Mouse (Mus musculus) adrenal gland, postnatal 10 days (tissue): ENCODE measurements at regions not wholly inside any gene's neighbourhood (a gene's known extent, or its start where the extent isn't known, plus 50 kb on each side); places are given as distances from the start of the nearest gene placed in this dataset.

Experiments
- DNase-seq: peaks from one replicate; pipeline ENCODE4 v3.0.0; 2021; ENCODE audit warnings: mixed read lengths

GRCm38 (mm10) chr13:34462206-34462807 is 117.3 kb upstream of the Slc22a23 start:
- DNase-seq: peak; percentile 15

GRCm38 (mm10) chr13:34460969-34461368 is 116.0 kb upstream of the Slc22a23 start:
- no peak for DNase-seq

GRCm38 (mm10) chr13:34456051-34456450 is 111.1 kb upstream of the Slc22a23 start:
- no peak for DNase-seq

- DNase-seq: peak; percentile 75
These were observed 101.8 kb upstream of the Slc22a23 start for GRCm38 (mm10) chr13:34446806-34447205.

GRCm38 (mm10) chr13:34446327-34446726 is 101.3 kb upstream of the Slc22a23 start:
- DNase-seq: no peak

- no peak for DNase-seq
These were observed 96.4 kb upstream of the Slc22a23 start for GRCm38 (mm10) chr13:34441347-34441746.

GRCm38 (mm10) chr13:34427527-34427926 is 82.5 kb upstream of the Slc22a23 start:
- DNase-seq: no peak

- no peak for DNase-seq
These were observed 79.9 kb upstream of the Slc22a23 start for GRCm38 (mm10) chr13:34424921-34425320.

GRCm38 (mm10) chr13:34421644-34422043 is 76.7 kb upstream of the Slc22a23 start:
- DNase-seq: no peak

GRCm38 (mm10) chr13:34420341-34421156 is 75.6 kb upstream of the Slc22a23 start:
- DNase-seq: no peak

GRCm38 (mm10) chr13:34419061-34419460 is 74.1 kb upstream of the Slc22a23 start:
- DNase-seq: no peak

GRCm38 (mm10) chr13:34416603-34417002 is 71.6 kb upstream of the Slc22a23 start:
- DNase-seq: no peak

- DNase-seq: no peak
These were observed 69.6 kb upstream of the Slc22a23 start for GRCm38 (mm10) chr13:34414533-34414932.

- no peak for DNase-seq
These were observed 63.7 kb upstream of the Slc22a23 start for GRCm38 (mm10) chr13:34408669-34409055.

- DNase-seq: peak; percentile 35
These were observed 63.2 kb upstream of the Slc22a23 start for GRCm38 (mm10) chr13:34408007-34408668.

- no peak for DNase-seq
These were observed 61.3 kb upstream of the Slc22a23 start for GRCm38 (mm10) chr13:34406291-34406690.

GRCm38 (mm10) chr13:34402631-34403030 is 57.6 kb upstream of the Slc22a23 start:
- no peak for DNase-seq

- no peak for DNase-seq
These were observed 56.0 kb upstream of the Slc22a23 start for GRCm38 (mm10) chr13:34401031-34401430.

- DNase-seq: no peak
These were observed 53.9 kb upstream of the Slc22a23 start for GRCm38 (mm10) chr13:34398847-34399246.

- DNase-seq: peak; percentile 10
These were observed 53.2 kb upstream of the Slc22a23 start for GRCm38 (mm10) chr13:34398061-34398787.

GRCm38 (mm10) chr13:34395504-34395903 is 50.5 kb upstream of the Slc22a23 start:
- no peak for DNase-seq

- no peak for DNase-seq
These were observed 50.0 kb upstream of the Slc22a23 start for GRCm38 (mm10) chr13:34395010-34395409.
